Mouse (Mus musculus): ENCODE measurements at regions not wholly inside any gene's neighbourhood (a gene's known extent, or its start where the extent isn't known, plus 50 kb on each side); places are given as distances from the start of the nearest gene placed in this dataset.

DNA sequence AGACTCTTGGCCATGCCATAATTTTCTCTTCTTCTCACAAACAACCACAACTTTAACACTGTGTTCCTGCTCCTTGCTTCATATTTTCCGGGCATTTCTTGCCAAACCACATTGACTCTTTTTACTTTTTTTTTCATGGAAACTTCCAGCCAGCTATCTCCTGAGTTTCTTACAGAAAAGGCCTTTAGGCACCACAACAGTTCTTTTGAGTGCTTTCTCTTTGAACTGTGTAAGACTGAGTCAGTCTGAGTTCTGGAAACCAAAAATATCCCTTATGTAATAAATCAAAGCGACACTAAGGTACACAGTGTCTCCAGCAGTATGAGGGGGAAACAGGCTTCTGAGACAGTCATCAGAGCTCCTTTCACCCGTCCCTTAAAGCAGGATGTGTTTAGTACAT, 337.6 kb upstream of the Impad1 start:
- TF ChIP-seq CTCF (IDR thresholded peaks at IDR 0.05; ENCODE audit: low read depth, low read length) (no peak), POLR2A (IDR thresholded peaks at IDR 0.05; ENCODE audit: extremely low read depth, insufficient read depth, low read length) (no peak)

Measured in liver, adult 2 months (tissue).